Mouse (Mus musculus): Measurements from ENCODE around the gene Commd6.

Gene Commd6

DNA sequence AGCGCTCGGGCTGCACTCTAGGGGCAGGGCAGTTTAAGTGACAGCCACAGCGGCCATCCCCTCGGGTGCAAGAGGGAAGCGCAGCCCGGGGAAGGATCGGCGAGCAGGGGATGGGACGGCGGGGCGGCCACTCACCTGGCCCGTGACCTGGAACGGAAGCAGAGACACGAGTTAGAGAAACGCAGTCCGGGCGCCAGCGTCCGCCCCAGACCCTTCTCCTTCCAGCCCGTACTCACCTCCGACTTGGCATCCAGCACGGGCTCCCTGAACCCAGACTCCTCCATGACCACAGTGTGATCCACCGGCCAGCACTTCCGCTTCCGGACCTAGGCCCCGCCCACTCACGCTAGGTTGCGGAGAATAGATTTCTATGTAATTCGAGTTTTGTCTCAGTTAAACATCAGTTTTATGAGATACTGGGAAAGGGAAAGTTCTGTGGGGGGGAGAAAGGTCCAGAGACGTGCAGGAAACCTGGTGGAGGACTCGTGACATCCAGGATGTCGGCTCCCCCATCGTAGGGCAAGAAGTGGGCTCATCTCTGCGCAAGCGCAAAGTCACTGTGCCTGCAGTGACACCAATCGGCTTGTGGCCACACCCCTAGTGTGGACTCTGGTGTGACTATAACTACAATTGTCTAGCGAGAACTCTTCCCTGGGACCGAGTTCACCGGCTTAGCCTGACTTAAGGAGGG, at the start of gene Commd6:
TSS of gene Commd6 (minus strand) at position 534 of the 691 bp plus-strand sequence.
- DNase-seq (ENCODE audit: low spot score), result peak; percentile 75

DNA sequence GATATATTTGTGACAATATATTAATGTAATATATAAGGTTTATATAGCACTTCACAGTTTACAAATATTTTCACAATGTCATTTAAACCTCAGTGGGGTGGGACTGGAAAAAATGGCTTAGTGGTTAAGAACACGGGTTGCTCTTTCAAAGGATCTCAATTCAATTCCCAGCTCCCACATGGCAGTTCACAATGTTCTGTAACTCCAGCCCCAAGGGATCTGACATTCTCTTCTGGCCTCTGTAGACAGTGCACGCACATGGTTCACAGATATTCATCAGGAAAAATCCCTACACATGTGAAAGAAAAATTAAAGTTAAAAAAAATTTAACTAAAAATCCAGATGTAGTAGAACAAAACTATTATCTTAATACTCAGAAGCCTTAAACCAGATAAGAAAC, 47.9 kb upstream of the Commd6 start:
- DNase-seq (ENCODE audit: low spot score), result no peak

DNA sequence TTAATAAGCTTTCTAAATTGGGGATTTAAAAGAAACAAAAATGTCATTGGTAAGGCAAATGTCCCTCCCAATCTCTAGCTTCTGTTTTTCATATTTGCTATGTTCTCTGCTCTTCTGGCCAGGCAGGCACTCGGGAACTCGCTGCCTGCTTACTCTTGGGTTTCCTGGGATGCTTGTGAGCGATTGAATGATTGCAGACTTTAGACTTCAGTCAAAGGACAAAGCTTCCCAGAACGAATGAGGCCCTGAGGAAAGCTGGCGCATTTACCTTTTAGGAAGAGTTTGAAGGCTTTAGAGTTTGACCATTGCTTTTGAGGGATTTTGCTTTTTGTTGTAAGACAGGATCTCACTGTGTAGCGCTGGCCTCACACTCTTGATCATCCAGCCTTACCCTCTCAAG, 47.2 kb upstream of the Commd6 start:
- no peak for DNase-seq (ENCODE audit: low spot score)

DNA sequence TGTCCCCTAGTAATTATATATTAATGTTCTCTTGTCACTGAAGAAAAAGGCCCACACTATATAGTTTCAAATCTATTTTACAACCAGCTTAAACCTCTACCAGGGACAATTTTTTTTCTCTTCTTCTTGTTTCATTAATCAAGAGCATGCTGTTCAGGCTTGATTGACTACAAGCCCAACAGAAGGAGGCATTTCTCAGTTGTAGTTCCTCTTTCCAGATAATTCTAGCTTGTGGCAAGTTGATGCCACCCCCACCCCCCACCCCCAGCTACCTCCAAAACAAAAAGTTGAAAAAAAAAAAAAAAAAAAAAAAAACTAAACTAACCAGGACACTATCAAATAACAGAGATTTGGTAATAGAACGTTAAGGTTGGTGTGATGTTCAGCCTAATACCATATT, 31.7 kb upstream of the Commd6 start:
- DNase-seq (ENCODE audit: low spot score), result no peak

DNA sequence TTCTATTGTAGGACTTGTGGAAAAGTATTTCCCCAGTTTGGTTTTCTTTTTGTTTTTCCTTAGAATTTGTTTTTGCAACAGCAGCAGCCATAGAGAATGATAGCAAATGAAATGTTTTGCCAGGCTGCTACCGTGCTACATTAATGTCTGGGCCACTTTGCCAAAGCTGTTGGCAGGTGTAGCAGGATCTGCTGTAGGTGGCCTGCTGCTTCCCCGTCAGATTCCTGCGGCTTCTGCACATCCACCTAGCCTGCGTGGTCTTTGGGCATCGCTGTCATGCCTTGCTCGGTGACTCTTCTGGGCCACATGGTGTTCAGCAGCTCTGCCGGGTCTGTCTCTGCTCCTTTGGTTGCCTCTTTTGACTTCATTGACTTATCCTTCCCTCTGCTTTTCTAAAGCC, 28.1 kb upstream of the Commd6 start:
- DNase-seq (ENCODE audit: low spot score), result no peak

DNA sequence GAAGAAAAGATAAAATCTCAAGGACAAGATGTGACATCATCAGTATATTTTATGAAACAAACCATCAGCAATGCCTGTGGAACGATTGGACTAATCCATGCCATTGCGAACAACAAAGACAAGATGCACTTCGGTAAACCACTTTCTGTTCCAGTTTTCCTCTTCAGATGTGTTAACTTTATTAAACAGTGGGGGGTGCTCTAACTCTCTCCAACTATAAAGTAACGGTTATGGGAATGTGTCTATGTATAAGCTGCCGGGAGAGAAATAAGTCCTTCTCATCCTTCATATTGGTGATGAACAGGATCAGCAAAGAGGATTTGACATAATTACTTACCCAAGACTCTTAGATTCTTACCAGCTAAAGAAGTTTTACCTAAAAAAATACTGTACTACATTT, 26.1 kb upstream of the Commd6 start:
- no peak for DNase-seq (ENCODE audit: low spot score)

DNA sequence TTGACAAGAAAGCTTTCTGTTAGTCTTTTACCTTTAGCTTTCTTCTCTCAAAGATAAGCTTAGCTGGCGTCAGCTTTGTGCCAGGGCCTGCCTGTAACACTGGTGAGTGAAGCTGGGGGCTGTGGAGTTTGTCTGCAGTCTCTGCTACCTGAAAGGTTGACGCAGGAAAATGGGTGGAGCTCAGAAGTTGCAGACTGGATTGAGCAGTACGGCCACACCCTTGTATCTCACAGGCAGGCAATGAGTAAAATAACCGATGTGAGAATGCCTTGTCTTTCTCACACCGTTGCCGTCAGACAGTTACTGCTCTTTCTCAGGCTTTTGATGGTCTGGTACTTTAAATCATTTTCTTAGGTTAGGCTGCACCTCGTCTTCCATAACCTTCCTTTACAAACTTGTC, 25.6 kb upstream of the Commd6 start:
- no peak for DNase-seq (ENCODE audit: low spot score)

DNA sequence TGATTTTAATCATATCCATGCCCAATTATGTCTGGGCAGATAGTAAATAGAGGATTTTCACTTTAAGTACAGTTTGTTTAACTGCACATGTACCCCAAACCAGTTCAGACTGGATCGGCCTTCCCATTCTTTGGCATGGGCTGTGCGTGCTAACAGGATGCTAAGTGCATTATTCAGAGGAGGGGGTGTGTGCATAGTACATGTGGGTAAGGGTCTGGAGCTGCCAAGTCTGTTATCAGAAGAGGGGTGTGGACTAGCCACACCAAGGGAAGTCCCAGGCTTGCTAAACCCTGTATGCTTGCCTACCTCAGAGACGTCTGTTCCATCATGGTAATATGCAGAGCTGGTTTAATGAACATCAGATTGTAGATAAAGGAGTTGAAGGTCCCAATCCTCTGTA, 23.8 kb upstream of the Commd6 start:
- no peak for DNase-seq (ENCODE audit: low spot score)

DNA sequence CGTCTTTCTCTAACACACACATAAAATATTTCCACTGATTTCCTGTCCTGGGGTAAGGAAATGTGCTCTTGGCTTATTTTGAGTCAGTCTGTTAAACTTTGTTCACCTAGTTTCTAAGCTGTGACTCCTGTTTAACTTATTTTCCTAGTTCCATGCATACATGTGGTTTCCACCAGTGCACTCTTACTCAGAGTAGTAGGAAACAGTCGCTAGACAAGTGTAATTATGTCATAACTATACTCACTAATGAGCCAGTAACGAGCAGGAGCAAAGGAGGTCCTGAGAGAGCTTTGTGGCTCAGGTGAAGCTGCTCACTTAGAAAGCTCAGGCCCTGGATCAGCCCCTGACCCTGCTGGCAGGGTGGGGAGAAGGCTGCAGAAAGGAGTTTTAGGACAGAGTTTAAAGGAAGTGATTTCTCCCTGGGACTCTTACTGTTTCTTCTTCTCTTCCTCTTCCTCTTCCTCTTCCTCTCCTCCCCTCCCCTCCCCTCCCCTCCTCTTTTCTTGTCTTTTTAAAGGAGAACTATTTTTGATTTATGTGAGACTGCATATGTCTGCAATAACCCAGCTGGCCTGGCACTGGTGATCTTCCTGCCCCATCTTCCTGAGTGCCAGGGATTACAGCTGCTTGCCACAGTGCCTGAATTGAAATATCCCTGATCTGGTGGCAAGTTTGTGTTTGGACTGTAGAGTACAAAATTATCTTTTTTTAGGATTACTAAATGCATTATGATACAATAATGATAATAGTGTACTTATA, 21.3 kb upstream of the Commd6 start:
- no peak for DNase-seq (ENCODE audit: low spot score)

DNA sequence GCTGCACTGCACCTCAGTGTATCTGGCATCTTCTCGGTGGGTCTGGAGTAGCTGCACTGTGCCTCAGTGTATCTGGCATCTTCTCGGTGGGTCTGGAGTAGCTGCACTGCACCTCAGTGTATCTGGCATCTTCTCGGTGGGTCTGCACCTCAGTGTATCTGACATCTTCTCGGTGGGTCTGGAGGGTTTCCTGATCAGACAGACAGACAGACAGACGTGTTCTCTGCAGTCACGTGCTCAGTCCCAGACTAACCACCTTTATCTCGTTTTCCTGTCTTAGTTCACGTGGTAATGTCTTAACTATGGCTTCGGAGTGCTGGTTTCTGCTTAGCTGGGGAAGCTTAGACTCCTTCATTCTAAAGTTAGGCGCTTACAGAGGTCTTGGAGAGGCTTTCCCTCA, 15.8 kb upstream of the Commd6 start:
- no peak for DNase-seq (ENCODE audit: low spot score)

DNA sequence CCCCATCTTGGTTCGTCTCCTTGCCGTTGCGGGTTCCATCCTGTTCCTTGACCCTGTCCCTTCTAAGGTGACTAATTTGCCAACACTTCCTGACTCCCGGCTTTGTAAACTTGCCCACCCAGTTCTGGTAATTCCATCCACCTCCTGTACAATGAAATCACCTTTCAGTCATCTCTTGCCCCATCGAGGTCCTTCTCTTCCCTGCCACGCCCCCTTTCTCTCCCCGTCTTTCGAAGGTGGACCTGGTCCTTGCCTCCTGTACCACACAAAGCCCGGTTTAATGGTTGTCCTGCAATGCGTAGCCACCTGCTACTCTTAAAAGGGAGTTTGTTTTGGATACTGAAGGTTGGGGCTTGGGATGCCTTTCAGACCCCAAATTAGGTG, 14.0 kb upstream of the Commd6 start:
- DNase-seq (ENCODE audit: low spot score), result no peak

DNA sequence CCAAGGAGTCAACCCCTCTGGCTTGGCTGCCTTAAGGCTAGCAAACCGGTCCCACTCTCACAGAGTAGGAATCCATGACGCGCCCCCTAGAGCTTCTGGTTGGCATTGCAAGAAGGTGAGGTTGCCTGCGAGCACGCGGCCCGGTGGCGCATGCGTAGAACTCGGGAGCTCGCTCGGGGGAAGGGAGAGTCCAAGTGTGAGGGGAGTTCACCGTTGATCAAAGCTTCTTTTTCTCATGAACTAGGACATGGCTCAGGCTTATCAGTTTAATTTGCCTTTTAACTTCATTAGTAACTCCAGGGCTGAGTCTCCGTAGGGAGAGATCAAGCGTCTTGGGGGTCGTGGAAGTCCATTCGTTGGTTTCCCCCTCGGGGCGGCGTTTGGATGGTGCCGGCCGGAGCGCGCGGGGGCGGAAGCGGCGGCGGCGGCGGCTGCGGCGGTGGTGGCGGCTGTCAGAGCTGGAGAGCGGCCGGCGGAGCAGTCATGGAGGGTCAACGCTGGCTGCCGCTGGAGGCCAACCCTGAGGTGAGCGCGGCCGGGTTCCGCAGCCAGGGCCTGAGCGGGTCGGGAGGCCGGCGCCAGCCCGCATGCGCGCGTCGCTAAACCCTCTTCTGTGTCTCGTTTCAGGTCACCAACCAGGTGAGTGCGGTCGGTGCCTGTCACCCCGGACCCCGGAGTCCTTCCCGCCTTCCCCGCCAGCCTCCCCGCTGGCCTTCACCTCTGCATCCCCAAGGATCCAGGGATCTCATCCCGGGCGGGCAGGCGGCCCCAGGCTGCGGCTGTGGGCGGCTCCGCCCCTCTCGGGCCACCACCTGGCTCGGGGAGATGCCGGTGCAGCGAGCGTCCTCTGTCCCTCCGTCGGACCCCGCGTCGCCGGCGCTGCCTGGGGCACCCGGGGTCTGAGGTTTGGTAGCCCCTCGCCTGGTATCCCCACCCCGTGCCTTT, 13.4 kb upstream of the Commd6 start, which contains the start of gene Uchl3:
TSS of gene Uchl3 (plus strand) at position 387 of the 945 bp plus-strand sequence.
- DNase-seq (ENCODE audit: low spot score), result peak; percentile 99

DNA sequence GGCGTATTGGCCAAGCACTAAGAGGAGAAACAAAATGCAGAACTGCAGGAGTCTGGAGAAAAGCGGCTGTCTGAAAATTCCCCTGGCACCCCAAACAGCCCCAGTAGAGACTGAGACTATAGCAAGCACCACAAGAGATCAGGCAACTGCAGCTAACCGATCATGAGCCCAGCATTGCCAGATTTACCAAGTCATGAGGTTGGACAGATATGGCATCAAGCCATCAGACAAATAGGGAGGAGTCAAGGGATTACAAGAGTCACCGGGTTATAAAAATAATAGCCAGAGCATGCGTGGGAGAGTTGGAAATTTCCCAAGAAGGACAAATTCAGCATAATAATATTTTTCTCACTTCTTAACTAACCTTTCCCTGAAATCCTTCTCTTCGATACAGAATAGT, 12.1 kb upstream of the Commd6 start:
- no peak for DNase-seq (ENCODE audit: low spot score)

DNA sequence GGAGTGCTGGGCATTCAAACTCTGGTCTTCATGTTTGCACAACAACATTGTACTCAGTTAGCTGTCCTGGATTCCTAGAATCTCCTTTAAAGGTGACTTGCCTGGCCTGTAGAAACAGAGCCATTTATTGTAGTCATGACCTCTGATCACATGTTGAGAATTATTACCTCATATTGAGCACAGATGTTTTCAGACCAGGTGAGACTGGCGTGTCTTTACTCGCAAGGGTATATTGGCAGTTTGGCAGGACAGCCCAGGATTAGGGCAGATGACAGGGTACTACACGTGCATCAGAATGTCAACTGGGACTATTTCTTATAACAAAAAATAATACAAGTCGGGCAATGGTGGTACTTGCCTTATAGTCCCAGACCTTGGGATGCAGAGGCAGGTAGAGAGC, 10.1 kb upstream of the Commd6 start:
- DNase-seq (ENCODE audit: low spot score), result no peak

DNA sequence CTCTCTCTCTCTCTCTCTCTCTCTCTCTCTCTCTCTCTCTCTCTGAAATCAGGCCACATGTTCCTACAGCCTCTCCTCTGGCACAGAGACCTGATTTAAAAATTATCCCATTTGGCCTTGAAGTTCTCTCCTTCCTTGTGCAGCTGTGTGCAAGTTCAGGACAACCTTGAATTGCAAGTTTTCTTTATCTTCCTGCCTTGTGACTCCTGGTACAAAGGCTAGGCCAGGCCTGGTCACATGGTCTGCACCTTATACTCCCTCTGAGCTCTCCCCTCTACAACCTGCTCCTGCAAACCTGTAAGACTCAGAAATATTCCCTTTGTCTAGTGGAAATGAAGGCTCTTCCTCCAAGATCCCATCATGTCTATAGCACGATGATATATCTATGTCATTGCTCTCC, 4.5 kb upstream of the Commd6 start:
- no peak for DNase-seq (ENCODE audit: low spot score)

DNA sequence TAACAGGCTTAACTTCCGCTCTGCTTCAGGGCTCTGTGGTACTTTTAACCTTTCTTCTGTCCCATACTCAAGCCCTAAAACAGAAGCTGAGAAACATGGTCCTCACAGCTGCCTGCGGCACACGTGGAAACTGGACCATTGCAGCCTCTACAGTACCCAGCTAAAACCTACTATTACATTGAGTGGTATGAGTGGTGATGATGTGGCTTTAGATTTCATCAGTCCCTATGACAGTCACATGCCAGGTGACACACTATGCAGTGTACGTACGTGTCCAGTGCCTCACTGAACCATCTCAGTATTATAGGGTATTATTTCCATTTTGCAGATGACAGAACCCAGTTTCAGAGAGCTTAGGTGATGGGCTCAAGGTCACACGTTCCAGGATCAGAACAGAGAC, 3.1 kb downstream of the Commd6 start:
- no peak for DNase-seq (ENCODE audit: low spot score)

DNA sequence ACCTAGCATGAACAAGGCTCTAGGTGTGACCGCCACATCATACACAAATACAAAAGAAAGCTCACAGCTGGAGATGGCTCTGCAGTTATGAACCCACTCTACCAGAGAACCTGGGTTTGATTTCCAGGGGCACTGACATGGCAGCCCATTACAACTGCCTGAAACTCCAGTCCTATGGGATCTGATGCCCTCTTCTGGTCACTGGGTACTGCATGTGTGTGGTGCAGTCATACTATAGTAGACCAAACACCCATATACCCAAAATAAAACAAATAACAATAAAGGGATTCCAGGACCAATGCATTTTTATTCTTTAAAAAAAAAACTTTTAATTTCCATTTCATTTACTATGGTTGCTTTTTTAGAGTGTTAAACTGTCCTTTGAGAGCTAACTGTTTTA, 4.7 kb downstream of the Commd6 start:
- no peak for DNase-seq (ENCODE audit: low spot score)

DNA sequence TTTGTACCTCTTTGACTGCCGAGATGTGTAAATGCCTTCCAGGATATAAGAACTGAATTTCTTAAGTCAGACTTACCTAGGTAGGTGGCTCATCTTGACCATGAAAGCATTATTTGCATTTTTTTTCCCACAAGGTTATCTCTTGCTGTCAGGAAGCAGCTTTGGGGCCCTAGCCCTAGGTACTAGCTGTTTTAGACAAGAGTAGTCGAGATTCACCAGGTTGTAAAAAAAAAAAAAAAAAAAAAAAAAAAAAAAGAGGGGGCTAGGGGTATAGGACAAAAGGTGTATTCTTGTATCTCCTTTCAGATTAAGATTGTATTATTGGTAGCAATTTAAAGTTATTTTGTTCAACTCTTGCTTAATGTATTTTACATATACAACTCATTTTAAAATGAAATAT, 9.9 kb downstream of the Commd6 start:
- DNase-seq (ENCODE audit: low spot score), result no peak

DNA sequence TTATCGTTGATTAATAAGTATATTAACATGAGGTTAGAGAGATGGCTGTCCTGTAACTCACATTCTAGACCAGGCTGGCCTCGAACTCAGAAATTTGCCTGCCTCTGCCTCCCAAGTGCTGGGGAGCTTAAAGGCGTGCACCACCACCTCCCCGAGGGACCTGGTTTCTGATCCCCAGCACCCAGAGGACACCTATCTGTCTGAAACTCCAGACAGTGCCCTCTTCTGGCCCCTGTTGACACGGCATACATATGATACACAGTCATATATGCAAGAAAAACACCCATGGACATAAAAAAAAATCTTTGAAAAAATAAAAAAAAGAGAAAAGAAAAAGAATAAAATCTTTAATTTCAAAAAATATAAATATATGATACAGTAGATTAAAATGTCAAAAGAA, 22.8 kb downstream of the Commd6 start:
- no peak for DNase-seq (ENCODE audit: low spot score)

DNA sequence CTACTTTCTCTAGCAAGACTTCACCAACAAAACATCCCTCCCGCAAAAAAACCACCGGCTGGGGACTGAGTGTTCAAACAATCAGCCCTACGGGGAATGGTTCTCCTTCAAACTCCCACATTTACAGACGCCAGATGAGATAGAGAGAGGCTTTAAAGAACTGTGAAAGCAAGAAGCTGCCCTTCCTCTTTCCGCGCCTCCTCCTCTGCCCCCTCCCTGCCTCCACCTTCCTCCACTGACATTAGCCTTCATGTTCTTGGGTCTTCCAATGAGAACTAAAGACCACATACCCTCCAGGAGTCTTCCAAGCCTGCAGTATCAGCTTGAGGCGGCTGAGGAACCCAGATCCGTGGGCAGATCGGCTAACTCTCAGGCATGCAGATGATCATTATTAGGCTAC, 24.3 kb downstream of the Commd6 start:
- DNase-seq (ENCODE audit: low spot score), result no peak

DNA sequence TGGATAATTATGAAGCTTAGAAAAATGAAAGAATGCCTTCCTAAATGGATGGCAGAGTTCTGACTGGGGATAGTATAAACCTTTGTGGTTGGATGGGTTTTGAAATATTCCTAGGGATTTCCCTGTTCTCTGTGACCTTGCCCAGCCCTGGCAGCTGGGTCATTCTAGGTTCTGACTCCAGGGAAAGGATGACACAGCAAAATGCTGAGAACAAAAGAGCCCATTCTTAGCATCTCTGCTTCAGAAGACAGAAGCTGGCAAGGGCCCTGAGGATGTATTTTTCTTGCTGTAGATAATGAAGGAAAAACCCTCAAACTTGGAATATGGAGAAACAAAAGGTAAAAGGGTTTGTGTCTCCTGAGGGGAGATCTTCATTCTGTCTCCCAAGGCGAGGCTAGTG, 27.3 kb downstream of the Commd6 start:
- DNase-seq (ENCODE audit: low spot score), result no peak

DNA sequence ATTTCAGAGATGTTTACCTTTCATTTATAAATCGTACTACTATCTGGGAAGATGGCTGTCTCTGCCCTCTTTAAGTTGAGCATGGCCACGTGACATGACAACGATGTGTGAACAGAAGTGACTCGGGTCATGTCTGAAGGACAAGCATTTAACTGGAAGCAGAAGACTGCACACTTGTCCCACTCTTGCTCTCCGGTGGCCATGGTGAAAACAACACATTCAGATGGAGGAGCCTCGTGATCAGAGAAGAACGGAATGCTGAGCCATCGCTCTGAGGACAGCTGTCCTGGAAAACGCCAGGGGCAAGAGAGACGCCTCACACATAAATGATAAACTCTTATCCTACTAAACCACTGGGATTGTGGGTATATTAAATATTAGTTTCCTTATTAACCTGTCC, 29.8 kb downstream of the Commd6 start:
- no peak for DNase-seq (ENCODE audit: low spot score)

All from ovary, postnatal 10 days (tissue).